Mouse (Mus musculus) megakaryocyte, embryonic 14.5 days (primary cell): ENCODE results near the gene Minos1.

Source experiments
- FLI1 ChIP-seq: IDR thresholded peaks from 2 replicates; pipeline ENCODE4 v1.6.1; 2012; ENCODE audit warnings: low read length, inconsistent platforms, mixed read lengths
- GATA1 ChIP-seq: IDR thresholded peaks from 3 replicates; pipeline ENCODE4 v1.6.1; 2012; ENCODE audit warnings: mixed read lengths, low read length, inconsistent platforms, borderline replicate concordance

DNA sequence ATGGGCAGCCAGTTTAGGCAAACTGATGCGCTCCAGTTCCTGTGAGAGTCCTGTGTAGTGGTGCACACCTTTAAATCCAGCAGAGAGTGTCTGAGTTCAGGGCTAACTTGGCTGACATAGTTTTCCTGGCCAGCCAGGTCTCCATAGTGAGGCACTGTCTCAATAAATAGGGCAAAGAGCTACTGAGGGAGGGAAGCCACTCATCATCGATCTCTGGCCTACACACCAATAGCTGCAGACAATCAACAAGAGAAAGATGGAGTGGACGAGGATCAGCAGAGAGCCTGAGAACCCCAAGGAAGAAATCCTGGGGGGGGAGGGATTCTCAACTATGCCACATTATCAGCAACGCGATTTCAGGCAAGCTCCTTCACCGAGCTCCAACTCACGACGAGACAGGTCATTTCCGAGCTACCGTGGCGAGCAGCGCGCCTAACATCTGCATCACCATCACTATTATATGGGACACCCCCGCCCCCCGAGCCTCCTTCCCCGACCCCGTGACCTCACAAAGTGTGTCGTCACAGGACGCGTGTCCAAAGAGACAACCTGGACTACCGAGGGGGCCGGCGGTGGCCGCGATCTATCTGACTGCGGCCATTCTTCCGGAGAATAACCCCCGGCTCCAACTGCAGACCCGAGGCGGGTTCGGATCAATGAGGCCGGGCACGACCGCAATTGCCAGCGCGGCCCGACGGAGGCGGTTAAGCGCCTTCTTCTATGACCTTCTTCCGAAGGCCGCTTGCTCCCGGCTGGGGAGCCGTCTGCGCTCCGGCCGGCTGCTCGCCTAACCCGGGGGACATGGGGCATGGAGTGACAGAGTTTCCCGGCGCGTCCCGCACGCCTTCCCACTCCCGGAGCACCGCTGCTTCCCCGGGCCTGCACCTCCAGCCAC lies 860 bp downstream of the Minos1 start:
- TF ChIP-seq GATA1 = no peak
- TF ChIP-seq FLI1 = no peak
